Mouse (Mus musculus): ENCODE results near the gene Apoa5.

The Apoa5 gene

GRCm38 (mm10) chr9:46268343-46268873 lies at the start of gene Apoa5:
Gene Apoa5 (plus strand): TSS chr9:46268633.
- DNase-seq (ENCODE audit: low read depth, low spot score), result no peak

- DNase-seq (ENCODE audit: low read depth, low spot score), result no peak
Measured at GRCm38 (mm10) chr9:46223090-46223489, 45.3 kb upstream of the Apoa5 start.

- no peak for DNase-seq (ENCODE audit: low read depth, low spot score)
Measured at GRCm38 (mm10) chr9:46224101-46224500, 44.3 kb upstream of the Apoa5 start.

GRCm38 (mm10) chr9:46224945-46225660 lies 43.3 kb upstream of the Apoa5 start:
- no peak for DNase-seq (ENCODE audit: low read depth, low spot score)

GRCm38 (mm10) chr9:46227064-46227614 lies 41.3 kb upstream of the Apoa5 start:
- DNase-seq (ENCODE audit: low read depth, low spot score), result no peak

- DNase-seq (ENCODE audit: low read depth, low spot score), result no peak
Measured at GRCm38 (mm10) chr9:46228491-46228890, 39.9 kb upstream of the Apoa5 start, which contains the start of gene Apoa1. Gene Apoa1 (plus strand): TSS chr9:46228580.

- peak; percentile 57 for DNase-seq (ENCODE audit: low read depth, low spot score)
Measured at GRCm38 (mm10) chr9:46229573-46230449, 38.6 kb upstream of the Apoa5 start.

GRCm38 (mm10) chr9:46230450-46230975 lies 37.9 kb upstream of the Apoa5 start:
- DNase-seq (ENCODE audit: low read depth, low spot score), result no peak

GRCm38 (mm10) chr9:46235196-46235595 lies 33.2 kb upstream of the Apoa5 start:
- no peak for DNase-seq (ENCODE audit: low read depth, low spot score)

- DNase-seq (ENCODE audit: low read depth, low spot score), result no peak
Measured at GRCm38 (mm10) chr9:46235596-46235648, 33.0 kb upstream of the Apoa5 start, which contains the start of gene Apoc3. Gene Apoc3 (minus strand): TSS chr9:46235636.

- DNase-seq (ENCODE audit: low read depth, low spot score), result no peak
Measured at GRCm38 (mm10) chr9:46235649-46236048, 32.8 kb upstream of the Apoa5 start.

GRCm38 (mm10) chr9:46238850-46239249 lies 29.6 kb upstream of the Apoa5 start:
- DNase-seq (ENCODE audit: low read depth, low spot score), result no peak

GRCm38 (mm10) chr9:46240526-46241153 lies 27.8 kb upstream of the Apoa5 start, which contains the start of gene Apoa4:
Gene Apoa4 (plus strand): TSS chr9:46240696.
- DNase-seq (ENCODE audit: low read depth, low spot score), result no peak

GRCm38 (mm10) chr9:46241818-46242217 lies 26.6 kb upstream of the Apoa5 start:
- DNase-seq (ENCODE audit: low read depth, low spot score), result no peak

- DNase-seq (ENCODE audit: low read depth, low spot score), result no peak
Measured at GRCm38 (mm10) chr9:46243122-46243521, 25.3 kb upstream of the Apoa5 start.

- no peak for DNase-seq (ENCODE audit: low read depth, low spot score)
Measured at GRCm38 (mm10) chr9:46243584-46243983, 24.8 kb upstream of the Apoa5 start.

- DNase-seq (ENCODE audit: low read depth, low spot score), result peak; percentile 65
Measured at GRCm38 (mm10) chr9:46246752-46247324, 21.6 kb upstream of the Apoa5 start.

- DNase-seq (ENCODE audit: low read depth, low spot score), result no peak
Measured at GRCm38 (mm10) chr9:46256177-46256576, 12.3 kb upstream of the Apoa5 start.

GRCm38 (mm10) chr9:46256658-46257385 lies 11.6 kb upstream of the Apoa5 start:
- DNase-seq (ENCODE audit: low read depth, low spot score), result no peak

- DNase-seq (ENCODE audit: low read depth, low spot score), result no peak
Measured at GRCm38 (mm10) chr9:46257546-46257945, 10.9 kb upstream of the Apoa5 start.

GRCm38 (mm10) chr9:46259111-46259510 lies 9.3 kb upstream of the Apoa5 start:
- no peak for DNase-seq (ENCODE audit: low read depth, low spot score)
